Mouse (Mus musculus) left cerebral cortex, adult 18-20 months (tissue): ENCODE data around the gene Uqcrfs1. TPM values are rescaled to one million over a fixed set of nuclear protein-coding genes. Genes with fewer than 3 reads are reported as not detected.

ENCODE experiments used
- DNase-seq, 2 experiments: peaks; one replicate each; pipeline ENCODE4 v3.0.0; 2021 to 2022; ENCODE audit warnings: low spot score in 2 of 2, mixed read lengths in 1 of 2
- long read RNA-seq, 2 experiments: library from polyadenylated mRNA; stranded (forward); transcript quantifications; one replicate each; pipeline ENCODE4 v2.0.0; 2021
- total RNA-seq, 2 experiments: library from RNA; stranded (reverse); gene quantifications; 2 replicates each; pipeline ENCODE4 v1.2.3; 2021

The Uqcrfs1 gene
- total RNA-seq: 100 to 1,000 TPM; 150 to 157 TPM
- long read RNA-seq, experiment 1, transcript Uqcrfs1-201 (2 exons, 1,363 nt): major isoform, 286 of 290 reads
- long read RNA-seq, experiment 1, partial matches to known transcripts: 0 of 290 reads
- long read RNA-seq, experiment 1, other reads (novel, unspliced or antisense): 4 of 290 reads
- long read RNA-seq, experiment 2, transcript Uqcrfs1-201 (2 exons, 1,363 nt): major isoform, 257 of 261 reads
- long read RNA-seq, experiment 2, partial matches to known transcripts: 0 of 261 reads
- long read RNA-seq, experiment 2, other reads (novel, unspliced or antisense): 4 of 261 reads

DNA sequence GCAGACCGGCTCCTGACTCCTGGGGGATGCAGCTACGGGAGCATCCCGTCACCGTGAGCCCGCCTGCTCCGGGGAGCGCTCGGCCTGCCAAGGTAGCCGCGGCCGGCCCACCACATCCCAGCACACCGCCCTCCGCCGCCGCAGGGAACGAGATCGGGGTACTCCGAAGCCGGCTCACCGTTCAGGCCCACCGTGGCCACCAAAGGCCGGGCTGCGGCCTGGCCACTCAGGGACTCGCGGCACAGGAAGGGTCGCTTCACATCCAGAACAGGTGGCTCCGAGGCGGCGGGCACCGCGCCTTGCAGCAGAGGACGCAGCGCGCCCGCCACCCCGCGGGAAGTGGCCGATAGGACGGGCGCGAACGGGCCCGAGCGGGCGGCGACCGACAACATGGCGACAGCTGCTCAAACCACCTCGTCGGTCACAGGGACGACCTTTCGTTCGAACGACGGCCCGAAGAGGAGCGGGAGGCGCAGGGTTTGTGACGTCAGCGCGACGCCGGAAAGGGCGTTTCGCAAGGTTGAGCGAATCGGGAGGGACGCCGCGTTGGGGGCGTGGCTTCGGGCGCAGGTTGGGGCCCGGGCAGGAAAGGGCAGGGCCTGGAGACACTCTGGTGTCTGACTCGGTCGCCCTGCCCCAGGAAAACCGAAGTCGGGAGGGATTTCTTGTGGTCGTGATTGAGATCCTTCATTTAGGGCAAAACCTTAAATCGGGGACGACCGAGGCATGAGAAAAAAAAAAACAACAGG is at the start of gene Uqcrfs1:
Gene Uqcrfs1, minus strand, starts transcription at position 507 of the 749 bp plus-strand sequence.
- DNase-seq: peak; percentile 98 to 99

- DNase-seq: no peak
Measured at GRCm38 (mm10) chr13:30585786-30586185, 40.6 kb upstream of the Uqcrfs1 start.

GRCm38 (mm10) chr13:30582541-30582940 is 37.4 kb upstream of the Uqcrfs1 start:
- DNase-seq: no peak

GRCm38 (mm10) chr13:30578806-30579205 is 33.6 kb upstream of the Uqcrfs1 start:
- DNase-seq: no peak

- no peak for DNase-seq
Measured at GRCm38 (mm10) chr13:30576819-30577218, 31.7 kb upstream of the Uqcrfs1 start.

GRCm38 (mm10) chr13:30572971-30573370 is 27.8 kb upstream of the Uqcrfs1 start:
- no peak for DNase-seq

- no peak for DNase-seq
Measured at GRCm38 (mm10) chr13:30570182-30570581, 25.0 kb upstream of the Uqcrfs1 start.

DNA sequence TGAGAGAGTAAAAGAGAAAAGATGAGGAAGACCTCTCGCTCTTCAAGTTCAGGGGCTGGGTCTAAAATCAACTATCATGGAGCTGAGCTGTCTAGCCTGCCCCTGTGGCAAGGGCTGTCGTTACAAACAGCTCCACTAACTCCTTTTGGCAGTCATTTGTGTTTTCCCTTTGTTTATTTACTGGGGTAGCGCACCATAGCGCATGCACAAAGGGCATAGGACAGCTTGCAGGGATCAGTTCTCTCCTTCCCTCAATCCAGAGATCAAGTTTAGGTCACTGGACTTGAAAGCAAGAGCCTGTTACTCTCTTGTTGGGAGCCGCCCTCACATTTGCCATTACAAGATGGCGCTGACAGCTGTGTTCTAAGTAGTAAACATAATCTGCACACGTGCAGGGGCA is 22.4 kb upstream of the Uqcrfs1 start:
- no peak for DNase-seq

GRCm38 (mm10) chr13:30566767-30567166 is 21.6 kb upstream of the Uqcrfs1 start:
- DNase-seq: peak; percentile 69 to 76

DNA sequence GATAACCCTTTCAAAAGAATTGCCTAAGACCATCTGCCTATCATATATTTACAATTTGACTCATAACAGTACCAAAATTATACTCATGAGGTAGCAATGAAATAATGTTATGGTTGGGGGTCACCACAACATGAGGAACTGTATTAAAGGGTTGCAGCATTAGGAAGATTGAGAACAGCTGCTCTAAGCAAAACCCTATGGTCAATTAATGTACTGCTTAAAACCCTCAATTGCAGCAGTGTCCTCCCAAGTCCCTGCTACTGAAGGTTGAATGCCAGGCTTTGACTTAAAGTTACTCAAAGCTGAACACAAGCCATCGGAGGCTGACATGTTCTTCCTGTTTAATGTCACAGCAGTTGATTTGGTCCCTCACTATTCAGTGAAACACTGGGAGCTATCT is 15.4 kb upstream of the Uqcrfs1 start:
- no peak for DNase-seq

DNA sequence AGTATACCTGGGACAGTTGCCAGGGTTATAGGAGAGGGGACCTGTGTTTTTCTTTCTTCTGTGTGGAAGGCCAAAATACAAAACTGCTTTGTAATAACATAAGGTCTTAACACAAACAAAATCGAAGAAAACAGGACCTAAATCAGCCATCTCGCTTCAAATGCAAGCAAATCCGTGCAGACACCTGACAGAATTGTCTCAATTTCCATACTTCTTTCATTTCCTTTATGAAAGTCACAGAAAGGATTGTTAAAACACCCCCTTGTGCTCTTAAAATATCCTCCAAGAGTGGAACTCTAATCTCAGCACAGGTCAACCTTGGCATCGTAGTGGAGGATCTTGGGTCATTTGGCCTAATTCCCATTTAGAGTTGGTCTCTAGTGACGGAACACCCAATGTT is 14.9 kb upstream of the Uqcrfs1 start:
- DNase-seq: no peak

GRCm38 (mm10) chr13:30557751-30558150 is 12.6 kb upstream of the Uqcrfs1 start:
- no peak for DNase-seq

GRCm38 (mm10) chr13:30553051-30553587 is 8.0 kb upstream of the Uqcrfs1 start:
- DNase-seq: no peak

GRCm38 (mm10) chr13:30549339-30549738 is 4.2 kb upstream of the Uqcrfs1 start:
- DNase-seq: no peak

- DNase-seq: peak; percentile 82 to 90
Measured at GRCm38 (mm10) chr13:30548835-30549234, 3.7 kb upstream of the Uqcrfs1 start.

DNA sequence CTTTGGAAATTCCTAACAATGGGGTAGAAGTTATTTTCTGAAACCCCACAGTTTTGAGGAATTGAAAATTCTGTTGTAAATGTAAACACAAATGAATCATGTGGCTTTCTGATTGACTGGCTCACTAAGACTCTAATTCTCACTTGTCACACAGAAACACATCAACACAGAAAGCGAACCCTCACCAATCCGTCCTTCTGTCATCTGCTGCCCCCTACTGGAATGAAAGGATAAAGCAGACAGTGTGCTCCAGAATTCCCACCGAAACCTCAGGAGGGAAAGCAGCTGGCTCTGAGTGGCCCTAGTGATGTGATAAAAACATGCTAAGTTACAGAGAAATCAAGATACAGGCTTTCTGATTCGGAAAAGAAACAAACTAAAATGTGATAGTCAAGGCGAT is 14.4 kb downstream of the Uqcrfs1 start:
- peak; percentile 66 to 72 for DNase-seq

DNA sequence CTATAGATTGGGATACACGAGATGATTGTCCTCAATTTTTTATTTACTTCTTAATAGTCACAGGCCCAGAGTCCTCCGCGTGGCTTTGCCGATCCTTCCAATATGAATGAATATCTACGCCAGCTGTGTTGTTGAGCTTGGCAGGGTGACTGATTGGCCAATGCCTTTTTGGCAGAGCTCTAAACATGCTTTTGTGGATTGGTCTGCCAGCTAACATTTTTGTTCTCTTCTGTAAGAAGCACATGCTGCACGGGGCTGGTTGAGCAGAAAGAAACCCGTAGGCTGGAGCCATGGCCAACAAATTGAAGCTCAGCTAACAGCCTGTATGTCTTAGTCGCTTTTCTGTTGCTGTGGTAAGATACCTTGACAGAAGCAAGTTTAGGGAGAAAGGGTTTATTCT is 20.2 kb downstream of the Uqcrfs1 start:
- no peak for DNase-seq

DNA sequence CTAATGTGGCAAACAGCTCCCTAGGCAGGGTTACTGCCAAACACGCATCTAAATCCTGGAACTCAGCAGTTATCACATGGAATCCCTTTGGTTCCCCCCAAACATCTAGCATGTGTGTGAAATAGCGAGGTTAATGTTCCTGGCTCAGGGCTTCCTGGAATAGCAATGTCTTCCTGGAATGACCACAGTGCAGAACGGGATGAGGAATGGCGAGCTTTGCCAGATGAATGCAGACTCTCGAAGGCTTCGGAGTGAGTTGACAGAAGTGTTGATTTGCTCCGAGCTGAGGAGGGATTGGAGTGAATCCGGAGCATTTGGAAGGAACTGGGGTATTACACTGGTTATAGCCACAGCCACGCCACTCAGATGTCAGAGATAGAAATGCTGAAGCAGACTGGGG is 21.2 kb downstream of the Uqcrfs1 start:
- DNase-seq: no peak

GRCm38 (mm10) chr13:30523246-30523891 is 21.8 kb downstream of the Uqcrfs1 start:
- DNase-seq: no peak

- no peak for DNase-seq
Measured at GRCm38 (mm10) chr13:30521282-30521902, 23.8 kb downstream of the Uqcrfs1 start.

- no peak for DNase-seq
Measured at GRCm38 (mm10) chr13:30518191-30518590, 27.0 kb downstream of the Uqcrfs1 start.
